Mouse (Mus musculus) ES-Bruce4 (cell line): ENCODE measurements around the gene Rxrb.

Source experiments
- CTCF ChIP-seq: IDR thresholded peaks from one replicate; pipeline ENCODE4 v1.8.1; 2011; ENCODE audit warnings: low read depth, low read length
- POLR2A ChIP-seq: IDR thresholded peaks from one replicate; pipeline ENCODE4 v1.8.1; 2011; ENCODE audit warnings: low read length; ENCODE audit not compliant: insufficient read depth

DNA sequence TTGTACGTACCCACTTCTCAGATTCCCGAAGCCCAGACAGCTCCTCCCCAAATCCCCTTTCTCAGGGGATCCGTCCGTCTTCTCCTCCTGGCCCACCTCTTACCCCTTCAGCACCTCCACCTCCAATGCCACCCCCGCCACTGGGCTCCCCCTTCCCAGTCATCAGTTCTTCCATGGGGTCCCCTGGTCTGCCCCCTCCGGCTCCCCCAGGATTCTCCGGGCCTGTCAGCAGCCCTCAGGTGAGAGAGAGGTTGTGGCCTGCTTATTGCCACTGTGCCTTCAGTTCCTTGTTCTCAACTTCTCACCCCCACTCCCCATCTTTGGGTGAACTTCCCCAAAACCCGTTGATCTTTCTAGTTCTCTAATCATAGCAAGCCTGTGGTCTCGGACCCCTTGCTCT lies 1.2 kb downstream of the Rxrb start:
- TF ChIP-seq POLR2A (no peak), CTCF (no peak)
